Mouse (Mus musculus): ENCODE results near the gene Pidd1. TPM values are rescaled to one million over a fixed set of nuclear protein-coding genes. Genes with fewer than 3 reads are reported as not detected.
A peak's percentile ranks its signal among the peaks of the same experiment; 100 is the strongest.

Pidd1 gene
- polyA plus RNA-seq, 1 experiment from 2014 or later = 11.5 TPM

DNA sequence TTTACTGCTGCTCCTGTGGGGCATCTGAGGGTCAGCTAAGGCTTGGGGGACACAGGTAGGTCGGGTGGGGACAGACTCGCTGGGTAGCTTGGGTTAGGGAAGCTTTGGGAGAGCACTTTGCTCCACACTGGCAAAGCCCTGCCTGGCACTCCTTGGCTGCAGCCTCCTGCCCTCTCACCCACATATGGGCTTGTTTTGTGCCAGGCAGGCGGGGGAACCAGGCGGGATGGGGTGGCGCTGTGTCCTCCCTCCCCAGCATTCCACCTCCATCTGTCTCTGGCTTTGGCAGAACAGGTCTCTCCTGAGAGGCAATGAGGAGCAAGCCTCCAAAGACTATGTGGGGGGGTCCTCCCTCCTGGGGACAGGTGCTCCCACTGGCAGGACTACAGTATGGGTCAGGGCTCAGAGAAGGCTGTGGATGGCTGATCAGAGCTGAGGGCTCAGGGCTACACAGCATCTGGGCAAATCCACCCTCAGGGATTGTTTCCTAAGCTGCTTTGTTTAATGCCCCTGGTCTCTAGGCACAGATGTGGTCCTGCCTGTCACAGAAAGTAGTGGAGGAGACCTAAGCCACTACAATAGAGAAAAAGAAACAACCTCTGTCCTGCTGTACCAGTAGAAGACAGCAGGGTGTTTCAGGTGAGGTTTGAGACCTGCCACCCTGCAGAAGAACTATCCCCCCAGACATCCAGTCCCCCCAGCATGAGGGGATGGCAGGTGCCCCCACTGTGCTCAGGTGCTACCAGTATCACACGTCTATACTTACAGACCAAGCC is 10.9 kb downstream of the Pidd1 start:
- Histone ChIP-seq H3K4me3 (ENCODE audit: low read depth, low read length) (no peak overlapping the region), H3K9me3 (ENCODE audit: control insufficient read depth, low read length) (no peaks in the 10 kb centered on the region), H3K36me3 (ENCODE audit: control insufficient read depth, insufficient read depth, low read length) (peaks cover 38% of the 10 kb centered on the region), H3K27ac (ENCODE audit: low read depth) (no peak overlapping the region), H3K9ac (ENCODE audit: low read length) (0 out of 2 replicates have a peak overlapping the region, but pooled peaks have one; percentile 10), H3K27me3 (replicated peaks; ENCODE audit: control insufficient read depth, insufficient read depth, low read length) (no peaks in the 10 kb centered on the region), H3K4me2 (ENCODE audit: low read length) (no peak overlapping the region), H3K4me1 (replicated peaks; ENCODE audit: control insufficient read depth, insufficient read depth, low read length) (peaks cover 30% of the 10 kb centered on the region)
- 87% methylated on average over 6 of the region's 6 CpGs for WGBS
- DNase-seq (ENCODE audit: low spot score) (no peak), ATAC-seq (replicated peaks; ENCODE audit: low FRiP score, low TSS enrichment, low read depth) (no peak)

DNA sequence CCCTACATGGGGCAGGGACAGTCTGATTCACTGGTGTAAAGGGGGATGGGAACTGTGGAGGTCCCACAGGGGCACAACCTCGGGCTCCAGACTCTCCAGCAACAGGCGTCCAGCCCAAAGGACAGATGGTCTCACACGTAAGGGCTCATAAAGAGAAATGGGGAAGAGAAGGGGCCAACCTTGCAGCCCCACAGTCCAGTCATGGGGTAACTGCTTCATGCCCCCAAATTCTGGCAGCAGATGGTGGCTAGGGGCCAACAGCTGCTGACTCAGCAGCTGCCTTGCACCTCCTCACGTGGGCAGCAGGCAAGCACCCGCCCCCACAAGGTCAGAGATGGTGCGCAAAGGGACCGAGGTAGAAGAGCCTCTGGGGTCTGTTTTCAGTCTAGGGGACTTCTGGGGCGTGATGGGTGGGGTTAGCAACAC is 11.6 kb downstream of the Pidd1 start:
- DNase-seq (ENCODE audit: low spot score) (no peak), ATAC-seq (replicated peaks; ENCODE audit: low FRiP score, low TSS enrichment, low read depth) (no peak)
- Histone ChIP-seq H3K9me3 (ENCODE audit: control insufficient read depth, low read length) (no peaks in the 10 kb centered on the region), H3K4me3 (ENCODE audit: low read depth, low read length) (no peak overlapping the region), H3K4me2 (ENCODE audit: low read length) (no peak overlapping the region), H3K9ac (ENCODE audit: low read length) (no peak overlapping the region), H3K27me3 (replicated peaks; ENCODE audit: control insufficient read depth, insufficient read depth, low read length) (no peaks in the 10 kb centered on the region), H3K36me3 (ENCODE audit: control insufficient read depth, insufficient read depth, low read length) (peaks cover 37% of the 10 kb centered on the region), H3K27ac (ENCODE audit: low read depth) (no peak overlapping the region), H3K4me1 (replicated peaks; ENCODE audit: control insufficient read depth, insufficient read depth, low read length) (peaks cover 30% of the 10 kb centered on the region)
- 81% methylated on average over 8 of the region's 8 CpGs for WGBS

DNA sequence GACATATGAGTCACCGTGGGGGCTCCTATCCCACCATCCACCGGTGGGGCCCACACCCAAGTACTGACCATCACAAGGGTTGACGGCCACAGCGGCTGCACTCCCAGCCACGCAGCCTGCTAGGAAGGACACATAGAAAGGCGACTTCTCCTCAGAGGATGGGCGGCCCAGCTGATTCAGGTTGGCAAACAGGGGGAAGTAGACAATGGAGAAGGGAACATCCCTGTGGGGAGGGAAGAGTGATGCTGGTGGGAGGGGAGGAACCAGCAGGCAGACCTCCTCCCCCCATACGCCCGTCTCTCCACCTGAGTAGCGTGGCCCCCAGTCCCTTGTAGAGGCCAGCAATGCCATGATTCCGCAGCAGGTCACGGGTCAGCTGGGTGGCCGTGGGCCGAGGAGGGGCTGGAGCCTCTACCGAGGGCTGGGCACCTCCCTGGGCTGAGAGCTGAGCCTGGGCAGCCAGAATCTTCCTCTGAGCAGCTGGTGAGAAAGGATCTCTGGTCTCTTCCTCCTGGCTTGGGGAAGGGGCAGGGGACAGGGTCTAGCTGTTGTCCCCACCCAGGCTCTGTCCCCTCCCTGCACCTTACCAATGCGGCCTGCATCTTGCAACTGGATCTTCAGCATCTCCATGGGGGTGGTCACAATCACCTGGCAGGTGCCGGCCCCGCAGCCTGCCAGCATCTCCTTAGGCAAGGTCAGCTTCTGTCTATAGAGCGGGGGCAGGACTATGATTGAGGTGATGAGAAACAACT is 12.2 kb downstream of the Pidd1 start:
- H3K4me2 ChIP-seq (ENCODE audit: low read length) = no peak overlapping the region
- WGBS = 93% methylated on average over 17 of the region's 19 CpGs
- no peak overlapping the region for H3K9ac ChIP-seq (ENCODE audit: low read length)
- peaks cover 37% of the 10 kb centered on the region for H3K36me3 ChIP-seq (ENCODE audit: control insufficient read depth, insufficient read depth, low read length)
- DNase-seq (ENCODE audit: low spot score) = no peak
- peaks cover 25% of the 10 kb centered on the region for H3K4me1 ChIP-seq (replicated peaks; ENCODE audit: control insufficient read depth, insufficient read depth, low read length)
- H3K27me3 ChIP-seq (replicated peaks; ENCODE audit: control insufficient read depth, insufficient read depth, low read length) = no peaks in the 10 kb centered on the region
- no peak overlapping the region for H3K4me3 ChIP-seq (ENCODE audit: low read depth, low read length)
- no peak for ATAC-seq (replicated peaks; ENCODE audit: low FRiP score, low TSS enrichment, low read depth)
- no peaks in the 10 kb centered on the region for H3K9me3 ChIP-seq (ENCODE audit: control insufficient read depth, low read length)
- no peak overlapping the region for H3K27ac ChIP-seq (ENCODE audit: low read depth)

DNA sequence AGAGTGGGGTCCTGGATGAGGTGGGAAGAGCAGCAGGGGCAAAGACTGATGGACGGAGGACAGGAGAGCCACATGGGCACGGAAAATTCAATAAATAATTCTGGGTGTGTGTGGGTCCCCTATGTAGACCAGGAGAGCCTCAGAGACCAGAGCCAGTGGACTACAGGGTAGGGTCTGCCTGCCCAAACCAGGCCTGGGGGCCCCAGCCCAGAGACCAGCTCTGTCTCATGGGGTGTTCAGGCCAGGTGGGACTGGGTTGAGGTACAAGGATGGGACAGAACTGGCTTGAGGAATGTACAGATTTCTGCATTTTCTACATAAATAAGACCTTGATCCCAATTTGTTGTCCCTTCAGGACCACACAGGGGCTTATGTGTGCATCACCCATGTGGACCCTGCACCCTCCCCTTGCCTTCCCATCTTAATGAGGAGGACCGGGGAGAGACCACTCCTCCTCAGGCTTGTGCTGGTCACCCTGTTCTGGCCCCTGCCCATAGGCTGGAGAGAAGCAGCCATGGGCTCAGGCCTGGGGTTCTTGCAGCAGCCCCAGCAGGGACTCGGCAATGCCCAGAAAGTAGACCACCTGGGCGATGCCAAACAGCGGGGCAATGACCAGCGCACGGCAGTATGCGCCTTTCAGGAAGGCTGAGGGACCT is 13.1 kb downstream of the Pidd1 start:
- WGBS = 96% methylated on average over 9 of the region's 9 CpGs
- no peak for DNase-seq (ENCODE audit: low spot score)
- Histone ChIP-seq H3K9me3 (ENCODE audit: control insufficient read depth, low read length) (no peaks in the 10 kb centered on the region), H3K4me2 (ENCODE audit: low read length) (no peak overlapping the region), H3K36me3 (ENCODE audit: control insufficient read depth, insufficient read depth, low read length) (peaks cover 37% of the 10 kb centered on the region), H3K4me1 (replicated peaks; ENCODE audit: control insufficient read depth, insufficient read depth, low read length) (peaks cover 18% of the 10 kb centered on the region), H3K9ac (ENCODE audit: low read length) (no peak overlapping the region), H3K27ac (ENCODE audit: low read depth) (no peak overlapping the region), H3K27me3 (replicated peaks; ENCODE audit: control insufficient read depth, insufficient read depth, low read length) (no peaks in the 10 kb centered on the region), H3K4me3 (ENCODE audit: low read depth, low read length) (no peak overlapping the region)
- no peak for ATAC-seq (replicated peaks; ENCODE audit: low FRiP score, low TSS enrichment, low read depth)

DNA sequence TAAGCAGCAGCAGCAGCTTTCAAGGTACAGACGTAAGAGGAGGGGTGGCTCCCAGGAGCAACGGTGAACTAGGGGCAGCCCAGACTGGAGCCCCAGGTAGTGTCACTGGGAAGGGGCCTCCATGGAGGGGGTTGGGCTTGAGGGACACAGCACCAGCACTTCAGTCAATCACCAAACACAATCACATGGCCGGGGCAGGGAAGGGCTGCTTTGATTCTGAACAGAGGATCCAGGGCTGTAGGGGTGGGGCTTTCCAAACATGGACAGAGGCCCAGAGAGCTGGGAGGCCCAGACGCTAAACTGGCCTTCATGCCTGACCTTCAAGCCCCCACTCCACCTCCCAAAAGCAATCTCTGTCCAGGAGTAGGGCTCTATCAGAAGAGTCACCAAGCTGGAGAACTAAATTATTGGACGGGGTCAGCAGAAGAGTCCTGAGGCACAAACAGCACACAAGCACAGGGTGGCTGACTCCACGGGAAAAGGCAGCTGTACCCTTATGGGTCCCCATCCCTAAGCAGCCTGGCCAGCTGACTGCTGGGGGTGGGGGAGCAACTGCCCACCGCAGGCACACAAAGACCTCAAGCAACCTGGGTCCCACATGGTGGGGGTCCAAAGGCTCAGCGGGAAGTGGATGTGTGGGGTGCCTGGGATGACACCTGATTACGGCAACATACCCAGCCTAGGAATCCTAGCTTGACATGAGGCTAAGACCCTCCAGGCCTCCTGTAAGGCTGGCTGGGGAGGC is 13.8 kb downstream of the Pidd1 start:
- H3K9ac ChIP-seq (ENCODE audit: low read length) = no peak overlapping the region
- H3K4me1 ChIP-seq (replicated peaks; ENCODE audit: control insufficient read depth, insufficient read depth, low read length) = peaks cover 14% of the 10 kb centered on the region
- H3K36me3 ChIP-seq (ENCODE audit: control insufficient read depth, insufficient read depth, low read length) = peaks cover 37% of the 10 kb centered on the region
- H3K27ac ChIP-seq (ENCODE audit: low read depth) = no peak overlapping the region
- H3K4me2 ChIP-seq (ENCODE audit: low read length) = peak overlapping the region; percentile 29
- DNase-seq (ENCODE audit: low spot score) (no peak), ATAC-seq (replicated peaks; ENCODE audit: low FRiP score, low TSS enrichment, low read depth) (no peak)
- WGBS = 61% methylated on average over 9 of the region's 9 CpGs
- H3K9me3 ChIP-seq (ENCODE audit: control insufficient read depth, low read length) = no peaks in the 10 kb centered on the region
- no peak overlapping the region for H3K4me3 ChIP-seq (ENCODE audit: low read depth, low read length)
- H3K27me3 ChIP-seq (replicated peaks; ENCODE audit: control insufficient read depth, insufficient read depth, low read length) = no peaks in the 10 kb centered on the region

DNA sequence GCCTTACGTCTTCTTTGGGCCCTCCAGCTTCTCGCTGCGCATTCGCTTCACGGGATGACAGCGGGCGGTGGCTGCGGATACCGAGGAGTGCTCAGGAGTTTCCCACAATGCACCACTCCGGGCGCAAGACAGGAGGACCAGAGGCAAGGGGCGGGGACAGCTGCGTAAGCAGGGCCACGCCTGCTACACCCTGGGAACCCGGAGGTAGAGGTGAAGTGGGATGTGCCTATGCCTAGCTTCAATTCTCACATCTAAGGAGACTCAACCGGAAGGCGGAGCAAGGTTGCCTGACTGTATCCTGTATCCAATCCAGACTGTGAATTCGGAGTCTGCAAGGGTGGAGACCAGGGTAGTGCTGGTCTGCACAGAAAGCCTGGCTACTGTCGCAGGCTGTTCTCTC is 14.5 kb downstream of the Pidd1 start, which contains the start of gene Cend1:
Gene Cend1, minus strand, starts transcription at position 182 of the 400 bp plus-strand sequence.
- WGBS = 5% methylated on average over 19 of the region's 19 CpGs
- Histone ChIP-seq H3K4me1 (replicated peaks; ENCODE audit: control insufficient read depth, insufficient read depth, low read length) (peaks cover 7% of the 10 kb centered on the region), H3K4me3 (ENCODE audit: low read depth, low read length) (0 out of 2 replicates have a peak within 1 kb of the TSS, but pooled peaks have one; percentile 4), H3K4me2 (ENCODE audit: low read length) (peak within 1 kb of the TSS; percentile 29), H3K9me3 (ENCODE audit: control insufficient read depth, low read length) (no peaks in the 10 kb centered on the region), H3K27me3 (replicated peaks; ENCODE audit: control insufficient read depth, insufficient read depth, low read length) (no peaks in the 10 kb centered on the region), H3K27ac (ENCODE audit: low read depth) (no peak within 1 kb of the TSS), H3K9ac (ENCODE audit: low read length) (no peak within 1 kb of the TSS), H3K36me3 (ENCODE audit: control insufficient read depth, insufficient read depth, low read length) (peaks cover 37% of the 10 kb centered on the region)
- peak; percentile 63 for DNase-seq (ENCODE audit: low spot score)
- peak; percentile 56; the same call in 1 of the 2 replicates for ATAC-seq (replicated peaks; ENCODE audit: low FRiP score, low TSS enrichment, low read depth)

DNA sequence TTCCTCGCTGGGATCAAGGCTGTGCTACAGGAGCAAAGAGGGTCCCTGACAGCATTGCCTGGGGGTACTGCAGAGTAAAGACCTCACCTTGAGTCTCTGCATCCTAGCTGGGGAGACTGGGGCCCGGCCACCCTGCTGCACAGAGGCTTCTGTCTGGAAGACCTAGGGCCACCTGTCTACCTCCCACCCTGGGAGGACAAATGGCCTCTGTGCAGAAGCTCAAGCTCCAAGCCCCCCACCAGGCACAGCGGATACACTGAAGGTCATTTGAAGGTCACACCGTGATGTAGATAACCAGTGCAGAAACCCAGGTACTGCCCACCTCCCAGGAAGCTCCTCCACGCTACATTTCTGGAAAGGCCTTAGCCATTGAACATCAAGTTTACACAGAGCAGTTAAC is 15.1 kb downstream of the Pidd1 start:
- WGBS = 50% methylated on average over 5 of the region's 5 CpGs
- Histone ChIP-seq H3K9me3 (ENCODE audit: control insufficient read depth, low read length) (no peaks in the 10 kb centered on the region), H3K4me1 (replicated peaks; ENCODE audit: control insufficient read depth, insufficient read depth, low read length) (peaks cover 3% of the 10 kb centered on the region; the same call in 1 of the 2 replicates), H3K36me3 (ENCODE audit: control insufficient read depth, insufficient read depth, low read length) (peaks cover 34% of the 10 kb centered on the region), H3K4me3 (ENCODE audit: low read depth, low read length) (no peak overlapping the region), H3K9ac (ENCODE audit: low read length) (no peak overlapping the region), H3K4me2 (ENCODE audit: low read length) (peak overlapping the region; percentile 29), H3K27me3 (replicated peaks; ENCODE audit: control insufficient read depth, insufficient read depth, low read length) (no peaks in the 10 kb centered on the region), H3K27ac (ENCODE audit: low read depth) (no peak overlapping the region)
- ATAC-seq (replicated peaks; ENCODE audit: low FRiP score, low TSS enrichment, low read depth) (no peak), DNase-seq (ENCODE audit: low spot score) (no peak)
